Mouse (Mus musculus): ENCODE measurements around the gene Slain1. TPM values are rescaled to one million over a fixed set of nuclear protein-coding genes. Genes with fewer than 3 reads are reported as not detected.

Slain1 gene
- polyA plus RNA-seq (2012) = 0.02 TPM in 1 of 2 replicates, not detected in the other

- TF ChIP-seq GATA1 (IDR thresholded peaks at IDR 0.05; ENCODE audit: low read length) = no peak
- TF ChIP-seq TAL1 (IDR thresholded peaks at IDR 0.05; ENCODE audit: low read length) = no peak
- no peaks in the 10 kb centered on the region for H3K9me3 ChIP-seq (ENCODE audit: control insufficient read depth, low read length)
- no peaks in the 10 kb centered on the region for H3K36me3 ChIP-seq (ENCODE audit: control insufficient read depth)
- H3K27me3 ChIP-seq (ENCODE audit: control insufficient read depth) = peaks cover 35% of the 10 kb centered on the region
- H3K4me1 ChIP-seq (ENCODE audit: control insufficient read depth) = peaks cover 10% of the 10 kb centered on the region
- peak within 1 kb of the TSS; percentile 55 for H3K4me3 ChIP-seq (replicated peaks)
Measured at GRCm38 (mm10) chr14:103649896-103650334, at the start of gene Slain1. TSS of gene Slain1 (plus strand) at chr14:103650228.

GRCm38 (mm10) chr14:103608063-103608462 lies 42.0 kb upstream of the Slain1 start:
- Histone ChIP-seq H3K36me3 (ENCODE audit: control insufficient read depth) (no peaks in the 10 kb centered on the region), H3K27me3 (ENCODE audit: control insufficient read depth) (no peaks in the 10 kb centered on the region)
- TF ChIP-seq TAL1 (IDR thresholded peaks at IDR 0.05; ENCODE audit: low read length) = no peak
- TF ChIP-seq GATA1 (IDR thresholded peaks at IDR 0.05; ENCODE audit: low read length) = no peak

GRCm38 (mm10) chr14:103613573-103614271 lies 36.3 kb upstream of the Slain1 start:
- no peak overlapping the region for H3K4me3 ChIP-seq (replicated peaks)
- H3K36me3 ChIP-seq (ENCODE audit: control insufficient read depth) = no peaks in the 10 kb centered on the region
- no peaks in the 10 kb centered on the region for H3K27me3 ChIP-seq (ENCODE audit: control insufficient read depth)
- TF ChIP-seq GATA1 (IDR thresholded peaks at IDR 0.05; ENCODE audit: low read length) (no peak), TAL1 (IDR thresholded peaks at IDR 0.05; ENCODE audit: low read length) (no peak)
- no peaks in the 10 kb centered on the region for H3K9me3 ChIP-seq (ENCODE audit: control insufficient read depth, low read length)
- H3K4me1 ChIP-seq (ENCODE audit: control insufficient read depth) = no peaks in the 10 kb centered on the region

More at GRCm38 (mm10) chr14:103608063-103608462, 42.0 kb upstream of the Slain1 start:
- H3K4me1 ChIP-seq (ENCODE audit: control insufficient read depth) = no peaks in the 10 kb centered on the region
- no peak overlapping the region for H3K4me3 ChIP-seq (replicated peaks)
- H3K9me3 ChIP-seq (ENCODE audit: control insufficient read depth, low read length) = 0 out of 2 replicates have a peak, but pooled peaks cover 2% of the 10 kb centered on the region

GRCm38 (mm10) chr14:103614272-103614587 lies 35.8 kb upstream of the Slain1 start:
- no peak for TF ChIP-seq TAL1 (IDR thresholded peaks at IDR 0.05; ENCODE audit: low read length)
- TF ChIP-seq GATA1 (IDR thresholded peaks at IDR 0.05; ENCODE audit: low read length) = no peak
- H3K36me3 ChIP-seq (ENCODE audit: control insufficient read depth) = no peaks in the 10 kb centered on the region
- no peaks in the 10 kb centered on the region for H3K4me1 ChIP-seq (ENCODE audit: control insufficient read depth)
- no peaks in the 10 kb centered on the region for H3K27me3 ChIP-seq (ENCODE audit: control insufficient read depth)
- no peak overlapping the region for H3K4me3 ChIP-seq (replicated peaks)
- H3K9me3 ChIP-seq (ENCODE audit: control insufficient read depth, low read length) = no peaks in the 10 kb centered on the region; the same call in 1 of the 2 replicates

GRCm38 (mm10) chr14:103619756-103620155 lies 30.3 kb upstream of the Slain1 start:
- Histone ChIP-seq H3K27me3 (ENCODE audit: control insufficient read depth) (no peaks in the 10 kb centered on the region), H3K9me3 (ENCODE audit: control insufficient read depth, low read length) (no peaks in the 10 kb centered on the region; the same call in 1 of the 2 replicates), H3K4me1 (ENCODE audit: control insufficient read depth) (no peaks in the 10 kb centered on the region), H3K4me3 (replicated peaks) (no peak overlapping the region), H3K36me3 (ENCODE audit: control insufficient read depth) (no peaks in the 10 kb centered on the region)
- TF ChIP-seq GATA1 (IDR thresholded peaks at IDR 0.05; ENCODE audit: low read length) (no peak), TAL1 (IDR thresholded peaks at IDR 0.05; ENCODE audit: low read length) (no peak)

- no peaks in the 10 kb centered on the region for H3K27me3 ChIP-seq (ENCODE audit: control insufficient read depth)
Measured at GRCm38 (mm10) chr14:103621207-103621606, 28.8 kb upstream of the Slain1 start.

GRCm38 (mm10) chr14:103626100-103626499 lies 23.9 kb upstream of the Slain1 start:
- H3K36me3 ChIP-seq (ENCODE audit: control insufficient read depth) = no peaks in the 10 kb centered on the region
- H3K4me3 ChIP-seq (replicated peaks) = no peak overlapping the region
- no peak for TF ChIP-seq TAL1 (IDR thresholded peaks at IDR 0.05; ENCODE audit: low read length)
- TF ChIP-seq GATA1 (IDR thresholded peaks at IDR 0.05; ENCODE audit: low read length) = no peak
- no peaks in the 10 kb centered on the region for H3K9me3 ChIP-seq (ENCODE audit: control insufficient read depth, low read length)
- no peaks in the 10 kb centered on the region for H3K4me1 ChIP-seq (ENCODE audit: control insufficient read depth)
- no peaks in the 10 kb centered on the region for H3K27me3 ChIP-seq (ENCODE audit: control insufficient read depth)

More at GRCm38 (mm10) chr14:103621207-103621606, 28.8 kb upstream of the Slain1 start:
- Histone ChIP-seq H3K36me3 (ENCODE audit: control insufficient read depth) (no peaks in the 10 kb centered on the region), H3K4me3 (replicated peaks) (no peak overlapping the region), H3K9me3 (ENCODE audit: control insufficient read depth, low read length) (no peaks in the 10 kb centered on the region; the same call in 1 of the 2 replicates), H3K4me1 (ENCODE audit: control insufficient read depth) (no peaks in the 10 kb centered on the region)
- TF ChIP-seq TAL1 (IDR thresholded peaks at IDR 0.05; ENCODE audit: low read length) (no peak), GATA1 (IDR thresholded peaks at IDR 0.05; ENCODE audit: low read length) (no peak)

GRCm38 (mm10) chr14:103629639-103630364 lies 20.2 kb upstream of the Slain1 start:
- no peaks in the 10 kb centered on the region for H3K36me3 ChIP-seq (ENCODE audit: control insufficient read depth)
- no peak for TF ChIP-seq GATA1 (IDR thresholded peaks at IDR 0.05; ENCODE audit: low read length)
- no peak for TF ChIP-seq TAL1 (IDR thresholded peaks at IDR 0.05; ENCODE audit: low read length)
- H3K27me3 ChIP-seq (ENCODE audit: control insufficient read depth) = no peaks in the 10 kb centered on the region
- 0 out of 2 replicates have a peak, but pooled peaks cover 3% of the 10 kb centered on the region for H3K9me3 ChIP-seq (ENCODE audit: control insufficient read depth, low read length)
- H3K4me3 ChIP-seq (replicated peaks) = no peak overlapping the region
- no peaks in the 10 kb centered on the region for H3K4me1 ChIP-seq (ENCODE audit: control insufficient read depth)

- Histone ChIP-seq H3K9me3 (ENCODE audit: control insufficient read depth, low read length) (0 out of 2 replicates have a peak, but pooled peaks cover 3% of the 10 kb centered on the region), H3K4me3 (replicated peaks) (no peak overlapping the region), H3K4me1 (ENCODE audit: control insufficient read depth) (no peaks in the 10 kb centered on the region), H3K27me3 (ENCODE audit: control insufficient read depth) (no peaks in the 10 kb centered on the region), H3K36me3 (ENCODE audit: control insufficient read depth) (no peaks in the 10 kb centered on the region)
- TF ChIP-seq TAL1 (IDR thresholded peaks at IDR 0.05; ENCODE audit: low read length) (no peak), GATA1 (IDR thresholded peaks at IDR 0.05; ENCODE audit: low read length) (no peak)
Measured at GRCm38 (mm10) chr14:103630545-103630944, 19.5 kb upstream of the Slain1 start.
